Mouse (Mus musculus) heart, adult 2 months (tissue): ENCODE measurements at regions not wholly inside any gene's neighbourhood (a gene's known extent, or its start where the extent isn't known, plus 50 kb on each side); places are given as distances from the start of the nearest gene placed in this dataset.
A peak's percentile ranks its signal among the peaks of the same experiment; 100 is the strongest.

Source experiments
- DNase-seq, 2 experiments: peaks; one replicate each; pipeline ENCODE4 v3.0.0; 2021
- H3K27ac ChIP-seq: fragments of 200-600 bp; 2 replicates; pipeline ENCODE4 v1.8.1; 2022
- H3K27me3 ChIP-seq: fragments of 200-500 bp; 2 replicates; pipeline ENCODE4 v1.6.1; 2012; ENCODE audit warnings: mild to moderate bottlenecking, low read length, inconsistent platforms, mixed read lengths; ENCODE audit not compliant: control insufficient read depth, insufficient read depth
- H3K36me3 ChIP-seq: fragments of 200-500 bp; 2 replicates; pipeline ENCODE4 v1.6.1; 2012; ENCODE audit warnings: low read length, inconsistent platforms; ENCODE audit not compliant: control insufficient read depth, insufficient read depth
- H3K4me1 ChIP-seq: fragments of 200-500 bp; 2 replicates; pipeline ENCODE4 v1.6.1; 2011; ENCODE audit warnings: low read length; ENCODE audit not compliant: control insufficient read depth, insufficient read depth
- H3K4me3 ChIP-seq: fragments of 200-600 bp; 2 replicates; pipeline ENCODE4 v1.8.1; 2022
- H3K79me2 ChIP-seq: fragments of 200-500 bp; replicated peaks from 2 replicates; pipeline ENCODE4 v1.6.1; 2012; ENCODE audit warnings: mild to moderate bottlenecking, inconsistent platforms, low read length, moderate library complexity, mixed read lengths; ENCODE audit not compliant: control insufficient read depth, insufficient read depth
- H3K9ac ChIP-seq: fragments of 200-500 bp; 2 replicates; pipeline ENCODE4 v1.6.1; 2012; ENCODE audit warnings: low read depth, mild to moderate bottlenecking, control low read depth, inconsistent platforms, low read length, mixed read lengths
- CTCF ChIP-seq: fragments of 200-600 bp; IDR thresholded peaks from 2 replicates; pipeline ENCODE4 v1.8.1; 2022; ENCODE audit warnings: antibody characterized with exemption, mild to moderate bottlenecking, moderate library complexity
- EP300 ChIP-seq: fragments of 200-500 bp; IDR thresholded peaks from 2 replicates; pipeline ENCODE4 v1.6.1; 2011; ENCODE audit warnings: low read depth, low read length, control low read depth; ENCODE audit not compliant: insufficient read depth
- POLR2A ChIP-seq: fragments of 200-500 bp; IDR thresholded peaks from 2 replicates; pipeline ENCODE4 v1.6.1; 2011; ENCODE audit warnings: mild to moderate bottlenecking, low read depth, low read length, control low read depth; ENCODE audit not compliant: insufficient read depth
- WGBS: fragments of 180-500 bp; shearing (Covaris S2); methylation state at CpG from one replicate; pipeline ENCODE4 v1.1.7; 2018; 5-methylcytosine and 5-hydroxymethylcytosine counted together
- intact Hi-C: fragments of 180-260 bp; cut with DNase I; formaldehyde crosslinking; loops from one replicate; pipeline ENCODE4 v1.15.1; 2025

GRCm38 (mm10) chr12:93549900-93550299, 1700.9 kb upstream of the Sel1l start:
- TF ChIP-seq CTCF (peak; percentile 75), POLR2A (no peak), EP300 (no peak)
- Histone ChIP-seq H3K79me2 (no peaks in the 10 kb centered on the region), H3K4me3 (no peak overlapping the region), H3K27ac (no peak overlapping the region), H3K36me3 (no peaks in the 10 kb centered on the region), H3K27me3 (no peaks in the 10 kb centered on the region), H3K4me1 (no peaks in the 10 kb centered on the region), H3K9ac (no peak overlapping the region)
- WGBS: 23% methylated on average over 4 of the region's 4 CpGs
- intact Hi-C loops: no loop called here
- DNase-seq: no peak

- Histone ChIP-seq H3K27me3 (no peaks in the 10 kb centered on the region), H3K36me3 (no peaks in the 10 kb centered on the region), H3K4me3 (no peak overlapping the region), H3K4me1 (no peaks in the 10 kb centered on the region), H3K9ac (no peak overlapping the region), H3K27ac (no peak overlapping the region), H3K79me2 (no peaks in the 10 kb centered on the region)
- intact Hi-C loops: no loop called here
- DNase-seq: no peak
- TF ChIP-seq POLR2A (no peak), EP300 (no peak), CTCF (no peak)
- WGBS: 61% methylated on average over 2 of the region's 2 CpGs
These were observed 1674.5 kb upstream of the Sel1l start for GRCm38 (mm10) chr12:93523465-93523864.

- Histone ChIP-seq H3K4me1 (no peaks in the 10 kb centered on the region), H3K27me3 (no peaks in the 10 kb centered on the region), H3K27ac (no peak overlapping the region), H3K79me2 (no peaks in the 10 kb centered on the region), H3K4me3 (no peak overlapping the region), H3K36me3 (no peaks in the 10 kb centered on the region), H3K9ac (no peak overlapping the region)
- no peak for DNase-seq
- intact Hi-C loops: no loop called here
- no peak for TF ChIP-seq CTCF
- no peak for TF ChIP-seq EP300
- TF ChIP-seq POLR2A: no peak
- WGBS: 56% methylated on average over 1 of the region's 1 CpGs
These were observed 1637.4 kb upstream of the Sel1l start for GRCm38 (mm10) chr12:93486381-93486780.

GRCm38 (mm10) chr12:93462106-93462505, 1613.1 kb upstream of the Sel1l start:
- no peaks in the 10 kb centered on the region for H3K79me2 ChIP-seq
- TF ChIP-seq CTCF: no peak
- TF ChIP-seq EP300: no peak
- TF ChIP-seq POLR2A: no peak
- H3K36me3 ChIP-seq: no peaks in the 10 kb centered on the region
- no peak overlapping the region for H3K4me3 ChIP-seq
- no peak overlapping the region for H3K27ac ChIP-seq
- no peaks in the 10 kb centered on the region for H3K4me1 ChIP-seq
- no peak overlapping the region for H3K9ac ChIP-seq
- intact Hi-C loops: no loop called here
- DNase-seq: no peak
- no peaks in the 10 kb centered on the region for H3K27me3 ChIP-seq

- DNase-seq: no peak
- Histone ChIP-seq H3K4me1 (no peaks in the 10 kb centered on the region), H3K4me3 (no peak overlapping the region), H3K27ac (no peak overlapping the region), H3K36me3 (no peaks in the 10 kb centered on the region), H3K27me3 (no peaks in the 10 kb centered on the region), H3K9ac (no peak overlapping the region), H3K79me2 (no peaks in the 10 kb centered on the region)
- WGBS: 59% methylated on average over 2 of the region's 2 CpGs
- intact Hi-C loops: no loop called here
- TF ChIP-seq POLR2A: no peak
- TF ChIP-seq EP300: no peak
- TF ChIP-seq CTCF: no peak
These were observed 1600.5 kb upstream of the Sel1l start for GRCm38 (mm10) chr12:93449436-93449835.

GRCm38 (mm10) chr12:93429218-93429617, 1580.3 kb upstream of the Sel1l start:
- no peak for DNase-seq
- no peaks in the 10 kb centered on the region for H3K36me3 ChIP-seq
- no peaks in the 10 kb centered on the region for H3K27me3 ChIP-seq
- no peak overlapping the region for H3K9ac ChIP-seq
- H3K27ac ChIP-seq: no peak overlapping the region
- no peak overlapping the region for H3K4me3 ChIP-seq
- no peaks in the 10 kb centered on the region for H3K4me1 ChIP-seq
- intact Hi-C loops: no loop called here
- no peaks in the 10 kb centered on the region for H3K79me2 ChIP-seq
- no peak for TF ChIP-seq POLR2A
- no peak for TF ChIP-seq EP300
- TF ChIP-seq CTCF: no peak
